Mouse (Mus musculus) E14TG2a.4 (cell line): ENCODE data around the gene Sec24c.

Experiments
- CTCF ChIP-seq: conservative IDR thresholded peaks from 2 replicates; pipeline ENCODE4 v1.5.1; 2014; ENCODE audit warnings: low read length
- POU5F1 ChIP-seq: IDR thresholded peaks from 2 replicates; pipeline ENCODE4 v1.6.1; 2014; ENCODE audit warnings: low read length, borderline replicate concordance

- TF ChIP-seq CTCF: no peak
- no peak for TF ChIP-seq POU5F1
These were observed 21.0 kb downstream of the Sec24c start, which contains the start of gene Fut11 for GRCm38 (mm10) chr14:20694884-20695760.
